Mouse (Mus musculus) 3T3-L1 (cell line): ENCODE data around the gene Psg23.
"Not testable (repeated sequence)": the region's sequence is repeated elsewhere in the genome, so short reads cannot be mapped to it uniquely, and the experiment has no call there.

Experiments
- DNase-seq: peaks from one replicate; pipeline ENCODE4 v3.0.0-alpha.2; 2015; ENCODE audit warnings: low read depth, low spot score

The Psg23 gene

GRCm38 (mm10) chr7:18616401-18616800, at the start of gene Psg23:
Psg23 (minus strand) TSS chr7:18616501.
- not testable (repeated sequence) for DNase-seq

GRCm38 (mm10) chr7:18656625-18657024, 40.3 kb upstream of the Psg23 start, which contains the start of gene Psg21:
Psg21 (minus strand) TSS chr7:18656725.
- not testable (repeated sequence) for DNase-seq

- DNase-seq: not testable (repeated sequence)
These were observed 10.6 kb upstream of the Psg23 start for GRCm38 (mm10) chr7:18626921-18627320.

GRCm38 (mm10) chr7:18567205-18567604, 49.1 kb downstream of the Psg23 start, which contains the start of gene Psg27:
Psg27 (minus strand) TSS chr7:18567305.
- no peak for DNase-seq

GRCm38 (mm10) chr7:18559850-18560249, 56.5 kb downstream of the Psg23 start:
- DNase-seq: no peak
